9 mouse cellular contexts compared by ENCODE assay signal in genomic region chr11:73006377-73006776, GRCm38 (mm10). TPM values are rescaled to one million over a fixed set of nuclear protein-coding genes. Genes with fewer than 3 reads are reported as not detected.
DNase-seq lines count a peak whose midpoint lies in the region; ATAC-seq and TF ChIP-seq lines count a peak whose summit lies in the region.
"Had no signal": no experiment of that assay in that cellular context is flagged by ENCODE, and none has a peak within 500 bp of the region (broad histone marks: within the 10 kb centered on the region; RNA-seq: fewer than 3 reads in every experiment).

No protein-coding gene starts in this region.

- TF ChIP-seq POLR2A in ES-Bruce4 (IDR thresholded peaks at IDR 0.05; ENCODE audit: insufficient read depth, low read length) = no peak
- no peak for TF ChIP-seq POLR2A in kidney, adult 2 months (IDR thresholded peaks at IDR 0.05; ENCODE audit: low read depth, low read length)
- no peak for TF ChIP-seq POLR2A in spleen, adult 2 months (IDR thresholded peaks at IDR 0.05; ENCODE audit: low read depth, low read length)

- H3K4me2 ChIP-seq in forebrain, embryonic 14.5 days (ENCODE audit: low read length) = no peak overlapping the region
- H3K4me2 ChIP-seq: neural tube, embryonic 13.5 days had no signal

- H3K36me3 ChIP-seq in ES-Bruce4 (ENCODE audit: control insufficient read depth, insufficient read depth, low read length, poor library complexity, severe bottlenecking) = no peaks in the 10 kb centered on the region
- no peaks in the 10 kb centered on the region for H3K36me3 ChIP-seq in forebrain, embryonic 14.5 days (ENCODE audit: control insufficient read depth, insufficient read depth, low read length)
- no peaks in the 10 kb centered on the region for H3K36me3 ChIP-seq in kidney, adult 2 months (ENCODE audit: control insufficient read depth, insufficient read depth, low read length)
- H3K36me3 ChIP-seq in spleen, adult 2 months (ENCODE audit: control insufficient read depth, insufficient read depth, low read length) = no peaks in the 10 kb centered on the region
- H3K36me3 ChIP-seq: neural tube, embryonic 13.5 days had no signal

- peak; percentile 94 for TF ChIP-seq CTCF in gastrocnemius, adult 2 months (IDR thresholded peaks at IDR 0.05)
- TF ChIP-seq CTCF in ES-Bruce4 (IDR thresholded peaks at IDR 0.05; ENCODE audit: low read depth, low read length) = peak; percentile 71
- TF ChIP-seq CTCF in kidney, adult 2 months (conservative IDR thresholded peaks at IDR 0.05; ENCODE audit: insufficient read depth, insufficient read length, low read depth, low read length) = peak; percentile 97
- peak; percentile 94; the same call in 1 of the 2 replicates for TF ChIP-seq CTCF in spleen, adult 2 months (IDR thresholded peaks at IDR 0.05; ENCODE audit: extremely low read depth, insufficient read depth, insufficient read length, insufficient replicate concordance)

- intact Hi-C loops in gastrocnemius, adult 2 months (cut with DNase I) = loop anchor here (1.0 to 2.0 kb wide), 3 partner anchors 33 to 336 kb away; no protein-coding TSS in a partner anchor
- intact Hi-C loops in gastrocnemius, postnatal 14 days (cut with DNase I; ENCODE audit: low total_unique reads) = loop anchor here (2.0 to 10.0 kb wide), 2 partner anchors 32 to 108 kb away; no protein-coding TSS in a partner anchor

- peak; percentile 42; the same call in 1 of the 2 replicates for ATAC-seq in forebrain, embryonic 14.5 days

- H3K4me3 ChIP-seq in gastrocnemius, adult 2 months = no peak overlapping the region
- H3K4me3 ChIP-seq in ES-Bruce4 (ENCODE audit: low read depth, low read length) = no peak overlapping the region
- H3K4me3 ChIP-seq in forebrain, embryonic 14.5 days (ENCODE audit: low read depth, low read length) = no peak overlapping the region
- H3K4me3 ChIP-seq in kidney, adult 2 months (ENCODE audit: insufficient read depth, low read depth, low read length) = no peak overlapping the region
- H3K4me3 ChIP-seq in spleen, adult 2 months (ENCODE audit: extremely low read depth, insufficient read depth, insufficient read length) = no peak overlapping the region
- H3K4me3 ChIP-seq: neural tube, embryonic 13.5 days had no signal

- TF ChIP-seq EP300 in ES-Bruce4 (IDR thresholded peaks at IDR 0.05; ENCODE audit: insufficient read depth, low read depth, low read length) = no peak

- H3K9me3 ChIP-seq in ES-Bruce4 (replicated peaks; ENCODE audit: control insufficient read depth, insufficient read depth, low read length, poor library complexity, severe bottlenecking) = no peaks in the 10 kb centered on the region
- no peaks in the 10 kb centered on the region for H3K9me3 ChIP-seq in forebrain, embryonic 14.5 days (replicated peaks; ENCODE audit: control insufficient read depth, low read length)
- H3K9me3 ChIP-seq: neural tube, embryonic 13.5 days had no signal

- H3K4me1 ChIP-seq in ES-Bruce4 (ENCODE audit: control insufficient read depth, insufficient read depth, low read length) = no peaks in the 10 kb centered on the region
- no peaks in the 10 kb centered on the region for H3K4me1 ChIP-seq in forebrain, embryonic 14.5 days (ENCODE audit: control insufficient read depth, insufficient read depth, low read length)
- H3K4me1 ChIP-seq in kidney, adult 2 months (ENCODE audit: control insufficient read depth, insufficient read depth, low read length) = no peaks in the 10 kb centered on the region
- H3K4me1 ChIP-seq in spleen, adult 2 months (ENCODE audit: control insufficient read depth, insufficient read depth, insufficient read length) = no peaks in the 10 kb centered on the region; the same call in 1 of the 2 replicates
- H3K4me1 ChIP-seq: neural tube, embryonic 13.5 days had no signal

- DNase-seq in gastrocnemius, adult 2 months = peak; percentile 67
- DNase-seq in gastrocnemius, postnatal 14 days = no peak
- peak; percentile 55 for DNase-seq in c-Kit-positive CD71-positive TER-119-positive erythroid progenitor cells, embryonic 14.5 days (ENCODE audit: low spot score)
- peak; percentile 74 for DNase-seq in forebrain, embryonic 14.5 days (ENCODE audit: low spot score)
- peak; percentile 77 for DNase-seq in kidney, adult 2 months
- peak; percentile 53 for DNase-seq in lung, postnatal 10 days
- peak; percentile 57 to 58 for DNase-seq in spleen, adult 2 months (ENCODE audit: low read depth in 1 of 2, low spot score in 2 of 2)

- no peak overlapping the region for H3K9ac ChIP-seq in ES-Bruce4 (ENCODE audit: low read depth, poor library complexity, severe bottlenecking)
- H3K9ac ChIP-seq in forebrain, embryonic 14.5 days (ENCODE audit: low read length) = no peak overlapping the region
- H3K9ac ChIP-seq: neural tube, embryonic 13.5 days had no signal

- no peaks in the 10 kb centered on the region for H3K27me3 ChIP-seq in ES-Bruce4 (ENCODE audit: control insufficient read depth, insufficient read depth, low read length, poor library complexity, severe bottlenecking)
- no peaks in the 10 kb centered on the region for H3K27me3 ChIP-seq in forebrain, embryonic 14.5 days (replicated peaks; ENCODE audit: control insufficient read depth, insufficient read depth, low read length)
- H3K27me3 ChIP-seq in kidney, adult 2 months (replicated peaks; ENCODE audit: control insufficient read depth, insufficient read depth, low read length) = no peaks in the 10 kb centered on the region
- no peaks in the 10 kb centered on the region for H3K27me3 ChIP-seq in spleen, adult 2 months (ENCODE audit: control insufficient read depth, insufficient read depth, low read length)

- WGBS in forebrain, embryonic 14.5 days = 2% methylated on average over 2 of the region's 2 CpGs
- 1% methylated on average over 2 of the region's 2 CpGs for WGBS in kidney, adult 2 months
- 13% methylated on average over 2 of the region's 2 CpGs for WGBS in spleen, adult 2 months

- no peak overlapping the region for H3K27ac ChIP-seq in gastrocnemius, adult 2 months
- no peak overlapping the region for H3K27ac ChIP-seq in ES-Bruce4 (ENCODE audit: insufficient read depth, low read length)
- H3K27ac ChIP-seq in forebrain, embryonic 14.5 days (ENCODE audit: low read depth, low read length) = no peak overlapping the region
- no peak overlapping the region for H3K27ac ChIP-seq in kidney, adult 2 months (ENCODE audit: insufficient read depth, low read depth, low read length)
- no peak overlapping the region for H3K27ac ChIP-seq in spleen, adult 2 months (ENCODE audit: insufficient read depth, low read length)
- H3K27ac ChIP-seq: neural tube, embryonic 13.5 days had no signal

RNA-seq across cellular contexts. Expression of gene P2rx1, which starts 7.5 kb away (rescaled TPM):
- under 1 TPM; 0.15 to 0.56 TPM for total RNA-seq in gastrocnemius, adult 2 months (2021)
- 1 to 10 TPM in 1 of 2 experiments, under 1 TPM in 1; 0.38 to 1.1 TPM for total RNA-seq in gastrocnemius, postnatal 14 days (2021)
- not detected in 2 replicates for polyA plus RNA-seq in ES-Bruce4 (2011; ENCODE audit: insufficient read depth, insufficient read length, low read depth, missing spikeins)
- polyA plus RNA-seq in forebrain, embryonic 14.5 days (2014; fragmentation: Nextera tagmentation; extraction: Ambion mirVana) = 0.53 and 0.57 TPM in 2 replicates
- polyA plus RNA-seq in kidney, adult 2 months (2012; rRNA removed) = 4.8 and 6.3 TPM in 2 replicates
- 14.3 and 16.3 TPM in 2 replicates for polyA plus RNA-seq in spleen, adult 2 months (2012; rRNA removed)

RNA-seq across cellular contexts. Expression of gene Camkk1, which starts 12.4 kb away (rescaled TPM):
- total RNA-seq in gastrocnemius, adult 2 months (2021) = under 1 TPM; 0.43 to 0.89 TPM
- total RNA-seq in gastrocnemius, postnatal 14 days (2021) = 1 to 10 TPM; 1.1 to 1.8 TPM
- 3.0 and 3.1 TPM in 2 replicates for polyA plus RNA-seq in ES-Bruce4 (2011; ENCODE audit: insufficient read depth, insufficient read length, low read depth, missing spikeins)
- polyA plus RNA-seq in forebrain, embryonic 14.5 days (2014; fragmentation: Nextera tagmentation; extraction: Ambion mirVana) = 8.0 and 10.8 TPM in 2 replicates
- polyA plus RNA-seq in kidney, adult 2 months (2012; rRNA removed) = 1.0 and 1.1 TPM in 2 replicates
- 2.2 and 2.4 TPM in 2 replicates for polyA plus RNA-seq in spleen, adult 2 months (2012; rRNA removed)

RNA-seq across cellular contexts. Expression of gene Ncbp3, which starts 41.2 kb away (rescaled TPM):
- 1 to 10 TPM; 3.2 to 3.9 TPM for total RNA-seq in gastrocnemius, adult 2 months (2021)
- 1 to 10 TPM; 3.3 to 3.9 TPM for total RNA-seq in gastrocnemius, postnatal 14 days (2021)
- polyA plus RNA-seq in ES-Bruce4 (2011; ENCODE audit: insufficient read depth, insufficient read length, low read depth, missing spikeins) = 17.9 TPM in 2 replicates
- polyA plus RNA-seq in forebrain, embryonic 14.5 days (2014; fragmentation: Nextera tagmentation; extraction: Ambion mirVana) = 5.7 and 6.5 TPM in 2 replicates
- 2.2 and 2.9 TPM in 2 replicates for polyA plus RNA-seq in kidney, adult 2 months (2012; rRNA removed)
- 1.8 and 2.0 TPM in 2 replicates for polyA plus RNA-seq in spleen, adult 2 months (2012; rRNA removed)

RNA-seq across cellular contexts. Expression of gene Atp2a3, which starts 45.4 kb away (rescaled TPM):
- total RNA-seq in gastrocnemius, adult 2 months (2021) = 1 to 10 TPM; 5.1 to 6.2 TPM
- 10 to 100 TPM; 18.5 to 18.6 TPM for total RNA-seq in gastrocnemius, postnatal 14 days (2021)
- polyA plus RNA-seq in ES-Bruce4 (2011; ENCODE audit: insufficient read depth, insufficient read length, low read depth, missing spikeins) = 3.6 and 3.7 TPM in 2 replicates
- 0.43 and 0.74 TPM in 2 replicates for polyA plus RNA-seq in forebrain, embryonic 14.5 days (2014; fragmentation: Nextera tagmentation; extraction: Ambion mirVana)
- polyA plus RNA-seq in kidney, adult 2 months (2012; rRNA removed) = 24.3 and 28.7 TPM in 2 replicates
- polyA plus RNA-seq in spleen, adult 2 months (2012; rRNA removed) = 293 and 323 TPM in 2 replicates
